Mouse (Mus musculus): ENCODE data around the gene Try5.
"Not testable (repeated sequence)": the region's sequence is repeated elsewhere in the genome, so short reads cannot be mapped to it uniquely, and the experiment has no call there.

Gene Try5

GRCm38 (mm10) chr6:41316741-41317140 is at the start of gene Try5:
TSS of gene Try5 (minus strand) at chr6:41316841.
- DNase-seq (ENCODE audit: low spot score), result not testable (repeated sequence)

GRCm38 (mm10) chr6:41353932-41354331 is 37.3 kb upstream of the Try5 start, which contains the start of gene Try10:
TSS of gene Try10 (plus strand) at chr6:41354105.
- no peak for DNase-seq (ENCODE audit: low spot score)

GRCm38 (mm10) chr6:41301969-41302368 is 14.7 kb downstream of the Try5 start, which contains the start of gene Try4:
TSS of gene Try4 (plus strand) at chr6:41302269.
- no peak for DNase-seq (ENCODE audit: low spot score)

- no peak for DNase-seq (ENCODE audit: low spot score)
Measured at GRCm38 (mm10) chr6:41298255-41298654, 18.4 kb downstream of the Try5 start.

GRCm38 (mm10) chr6:41266140-41266539 is 50.5 kb downstream of the Try5 start:
- no peak for DNase-seq (ENCODE audit: low spot score)

DNA sequence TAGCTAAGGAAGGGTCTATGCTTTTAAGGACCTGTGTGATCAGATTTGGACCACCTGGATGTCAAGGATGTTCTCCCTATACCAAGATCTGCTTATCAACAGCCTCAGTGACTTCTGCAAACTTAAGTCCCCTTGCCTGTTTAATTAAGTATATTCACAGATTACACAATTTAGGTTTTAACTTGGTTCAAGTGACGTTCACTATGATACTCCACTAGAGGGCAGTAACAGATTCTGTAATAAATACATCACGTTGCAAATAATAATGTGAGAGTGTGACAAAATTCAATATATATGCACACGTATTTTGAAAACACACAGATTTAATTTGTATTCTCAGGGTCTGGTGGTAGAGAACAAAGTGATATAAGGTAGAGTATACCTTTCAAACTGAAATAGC is 53.8 kb downstream of the Try5 start:
- no peak for DNase-seq (ENCODE audit: low spot score)

Data from spleen, adult 12 weeks (tissue).